Mouse (Mus musculus): ENCODE measurements around the gene Gm8994. TPM values are rescaled to one million over a fixed set of nuclear protein-coding genes. Genes with fewer than 3 reads are reported as not detected.
"Not testable (repeated sequence)": the region's sequence is repeated elsewhere in the genome, so short reads cannot be mapped to it uniquely, and the experiment has no call there.

Gene Gm8994
- not detected for total RNA-seq (2021)

GRCm38 (mm10) chr6:136327239-136327638, at the start of gene Gm8994:
Gene Gm8994, plus strand, starts transcription at chr6:136327539.
- DNase-seq (ENCODE audit: low spot score in 2 of 2) = not testable (repeated sequence)
- intact Hi-C loops (cut with DNase I) = loop anchor here (5.0 kb wide), 1 partner anchor 80 kb away; no protein-coding TSS in a partner anchor

GRCm38 (mm10) chr6:136277685-136278084, 49.7 kb upstream of the Gm8994 start:
- intact Hi-C loops (cut with DNase I) = no loop called here
- DNase-seq (ENCODE audit: low spot score in 2 of 2) = no peak

- intact Hi-C loops (cut with DNase I) = no loop called here
- no peak for DNase-seq (ENCODE audit: low spot score in 2 of 2)
Observed at GRCm38 (mm10) chr6:136284565-136284964, 42.8 kb upstream of the Gm8994 start.

- intact Hi-C loops (cut with DNase I) = no loop called here
Observed at GRCm38 (mm10) chr6:136286180-136286579, 41.2 kb upstream of the Gm8994 start.

GRCm38 (mm10) chr6:136286589-136286988, 40.8 kb upstream of the Gm8994 start:
- intact Hi-C loops (cut with DNase I) = no loop called here
- peak in 1 of 2 experiments; percentile 39 for DNase-seq (ENCODE audit: low spot score in 2 of 2)

More at GRCm38 (mm10) chr6:136286180-136286579, 41.2 kb upstream of the Gm8994 start:
- no peak for DNase-seq (ENCODE audit: low spot score in 2 of 2)

GRCm38 (mm10) chr6:136291424-136291823, 35.9 kb upstream of the Gm8994 start:
- intact Hi-C loops (cut with DNase I) = no loop called here
- DNase-seq (ENCODE audit: low spot score in 2 of 2) = no peak

- intact Hi-C loops (cut with DNase I) = no loop called here
Observed at GRCm38 (mm10) chr6:136291951-136292714, 35.2 kb upstream of the Gm8994 start.

GRCm38 (mm10) chr6:136293700-136294099, 33.6 kb upstream of the Gm8994 start:
- intact Hi-C loops (cut with DNase I) = no loop called here
- no peak for DNase-seq (ENCODE audit: low spot score in 2 of 2)

More at GRCm38 (mm10) chr6:136291951-136292714, 35.2 kb upstream of the Gm8994 start:
- DNase-seq (ENCODE audit: low spot score in 2 of 2) = no peak

GRCm38 (mm10) chr6:136295821-136296220, 31.5 kb upstream of the Gm8994 start:
- intact Hi-C loops (cut with DNase I) = no loop called here
- DNase-seq (ENCODE audit: low spot score in 2 of 2) = no peak

- intact Hi-C loops (cut with DNase I) = no loop called here
- no peak for DNase-seq (ENCODE audit: low spot score in 2 of 2)
Observed at GRCm38 (mm10) chr6:136296251-136296650, 31.1 kb upstream of the Gm8994 start.

- intact Hi-C loops (cut with DNase I) = loop anchor here (5.0 kb wide), 2 partner anchors 61 to 111 kb away; no protein-coding TSS in a partner anchor
- DNase-seq (ENCODE audit: low spot score in 2 of 2) = no peak
Observed at GRCm38 (mm10) chr6:136303514-136303913, 23.8 kb upstream of the Gm8994 start.

GRCm38 (mm10) chr6:136304369-136304988, 22.9 kb upstream of the Gm8994 start:
- intact Hi-C loops (cut with DNase I) = loop anchor here (2.0 to 5.0 kb wide), 3 partner anchors 40 to 112 kb away; no protein-coding TSS in a partner anchor
- peak; percentile 57 to 92 for DNase-seq (ENCODE audit: low spot score in 2 of 2)

GRCm38 (mm10) chr6:136309487-136309886, 17.9 kb upstream of the Gm8994 start:
- no peak for DNase-seq (ENCODE audit: low spot score in 2 of 2)
- intact Hi-C loops (cut with DNase I) = no loop called here

- not testable (repeated sequence) for DNase-seq (ENCODE audit: low spot score in 2 of 2)
- intact Hi-C loops (cut with DNase I) = loop anchor here (5.0 kb wide), 1 partner anchor 79 kb away; no protein-coding TSS in a partner anchor
Observed at GRCm38 (mm10) chr6:136328416-136328815, 1.1 kb downstream of the Gm8994 start.

- intact Hi-C loops (cut with DNase I) = loop anchor here (5.0 kb wide), 1 partner anchor 98 kb away; no protein-coding TSS in a partner anchor
- peak in 1 of 2 experiments; percentile 37 for DNase-seq (ENCODE audit: low spot score in 2 of 2)
Observed at GRCm38 (mm10) chr6:136340669-136341068, 13.3 kb downstream of the Gm8994 start.

- DNase-seq (ENCODE audit: low spot score in 2 of 2) = no peak
- intact Hi-C loops (cut with DNase I) = loop anchor here (5.0 kb wide), 1 partner anchor 99 kb away; no protein-coding TSS in a partner anchor
Observed at GRCm38 (mm10) chr6:136341093-136341492, 13.8 kb downstream of the Gm8994 start.

- intact Hi-C loops (cut with DNase I) = loop anchor here (2.0 to 5.0 kb wide), 2 partner anchors 39 to 102 kb away; no protein-coding TSS in a partner anchor
Observed at GRCm38 (mm10) chr6:136343868-136344267, 16.5 kb downstream of the Gm8994 start.

GRCm38 (mm10) chr6:136345034-136345433, 17.7 kb downstream of the Gm8994 start:
- no peak for DNase-seq (ENCODE audit: low spot score in 2 of 2)
- intact Hi-C loops (cut with DNase I) = loop anchor here (2.0 kb wide), 1 partner anchor 40 kb away; no protein-coding TSS in a partner anchor

More at GRCm38 (mm10) chr6:136343868-136344267, 16.5 kb downstream of the Gm8994 start:
- DNase-seq (ENCODE audit: low spot score in 2 of 2) = peak in 1 of 2 experiments; percentile 81

- intact Hi-C loops (cut with DNase I) = loop anchor here (2.0 kb wide), 1 partner anchor 41 kb away; no protein-coding TSS in a partner anchor
- no peak for DNase-seq (ENCODE audit: low spot score in 2 of 2)
Observed at GRCm38 (mm10) chr6:136345641-136346040, 18.3 kb downstream of the Gm8994 start.

GRCm38 (mm10) chr6:136347053-136347452, 19.7 kb downstream of the Gm8994 start:
- intact Hi-C loops (cut with DNase I) = no loop called here
- DNase-seq (ENCODE audit: low spot score in 2 of 2) = no peak
